Mouse (Mus musculus): Measurements from ENCODE around the gene Wdfy3.
"Not testable (repeated sequence)": the region's sequence is repeated elsewhere in the genome, so short reads cannot be mapped to it uniquely, and the experiment has no call there.

The Wdfy3 gene

GRCm38 (mm10) chr5:101949323-101949722 lies 120.4 kb downstream of the Wdfy3 start:
- DNase-seq (ENCODE audit: extremely low spot score, low spot score), result no peak

- no peak for DNase-seq (ENCODE audit: extremely low spot score, low spot score)
Measured at GRCm38 (mm10) chr5:101948641-101949040, 121.1 kb downstream of the Wdfy3 start.

- DNase-seq (ENCODE audit: extremely low spot score, low spot score), result no peak
Measured at GRCm38 (mm10) chr5:101945731-101946130, 124.0 kb downstream of the Wdfy3 start.

GRCm38 (mm10) chr5:101937909-101938596 lies 131.7 kb downstream of the Wdfy3 start:
- DNase-seq (ENCODE audit: extremely low spot score, low spot score), result no peak

GRCm38 (mm10) chr5:101937362-101937761 lies 132.4 kb downstream of the Wdfy3 start:
- no peak for DNase-seq (ENCODE audit: extremely low spot score, low spot score)

- DNase-seq (ENCODE audit: extremely low spot score, low spot score), result peak; percentile 46
Measured at GRCm38 (mm10) chr5:101935893-101936292, 133.8 kb downstream of the Wdfy3 start.

- no peak for DNase-seq (ENCODE audit: extremely low spot score, low spot score)
Measured at GRCm38 (mm10) chr5:101934629-101935028, 135.1 kb downstream of the Wdfy3 start.

GRCm38 (mm10) chr5:101932971-101933810 lies 136.5 kb downstream of the Wdfy3 start:
- DNase-seq (ENCODE audit: extremely low spot score, low spot score), result no peak

- no peak for DNase-seq (ENCODE audit: extremely low spot score, low spot score)
Measured at GRCm38 (mm10) chr5:101931997-101932396, 137.7 kb downstream of the Wdfy3 start.

- no peak for DNase-seq (ENCODE audit: extremely low spot score, low spot score)
Measured at GRCm38 (mm10) chr5:101926311-101926710, 143.4 kb downstream of the Wdfy3 start.

GRCm38 (mm10) chr5:101923710-101924109 lies 146.0 kb downstream of the Wdfy3 start:
- DNase-seq (ENCODE audit: extremely low spot score, low spot score), result peak; percentile 36

- DNase-seq (ENCODE audit: extremely low spot score, low spot score), result no peak
Measured at GRCm38 (mm10) chr5:101919559-101919958, 150.2 kb downstream of the Wdfy3 start.

GRCm38 (mm10) chr5:101909468-101909867 lies 160.3 kb downstream of the Wdfy3 start:
- no peak for DNase-seq (ENCODE audit: extremely low spot score, low spot score)

GRCm38 (mm10) chr5:101905624-101906023 lies 164.1 kb downstream of the Wdfy3 start:
- no peak for DNase-seq (ENCODE audit: extremely low spot score, low spot score)

GRCm38 (mm10) chr5:101904841-101905240 lies 164.9 kb downstream of the Wdfy3 start:
- not testable (repeated sequence) for DNase-seq (ENCODE audit: extremely low spot score, low spot score)

GRCm38 (mm10) chr5:101902686-101903085 lies 167.0 kb downstream of the Wdfy3 start:
- no peak for DNase-seq (ENCODE audit: extremely low spot score, low spot score)

GRCm38 (mm10) chr5:101899981-101900380 lies 169.7 kb downstream of the Wdfy3 start:
- DNase-seq (ENCODE audit: extremely low spot score, low spot score), result no peak

GRCm38 (mm10) chr5:101896784-101897183 lies 172.9 kb downstream of the Wdfy3 start:
- DNase-seq (ENCODE audit: extremely low spot score, low spot score), result no peak

GRCm38 (mm10) chr5:101895717-101896645 lies 173.7 kb downstream of the Wdfy3 start:
- no peak for DNase-seq (ENCODE audit: extremely low spot score, low spot score)

- DNase-seq (ENCODE audit: extremely low spot score, low spot score), result no peak
Measured at GRCm38 (mm10) chr5:101895119-101895518, 174.6 kb downstream of the Wdfy3 start.

GRCm38 (mm10) chr5:101893820-101894515 lies 175.8 kb downstream of the Wdfy3 start:
- DNase-seq (ENCODE audit: extremely low spot score, low spot score), result no peak
